Mouse (Mus musculus): Measurements from ENCODE around the gene Eno2. TPM values are rescaled to one million over a fixed set of nuclear protein-coding genes. Genes with fewer than 3 reads are reported as not detected.
"Not testable (repeated sequence)": the region's sequence is repeated elsewhere in the genome, so short reads cannot be mapped to it uniquely, and the experiment has no call there.

Eno2 gene
- polyA plus RNA-seq, 1 experiment from 2014 or later = 9.7 TPM

- H3K4me1 ChIP-seq; H3K9me3 ChIP-seq; H3K27ac ChIP-seq; H3K36me3 ChIP-seq; H3K27me3 ChIP-seq; H3K4me3 ChIP-seq; H3K9ac ChIP-seq; H3K4me2 ChIP-seq (replicated peaks); ATAC-seq (ENCODE audit: insufficient number of reproducible peaks, insufficient read depth, low FRiP score, low TSS enrichment): not testable (repeated sequence)
- WGBS = 92% methylated on average over 4 of the region's 4 CpGs
These were observed 34.2 kb upstream of the Eno2 start for GRCm38 (mm10) chr6:124803691-124804090.

- no peak for ATAC-seq (ENCODE audit: insufficient number of reproducible peaks, insufficient read depth, low FRiP score, low TSS enrichment)
- H3K9ac ChIP-seq = no peak overlapping the region
- no peak overlapping the region for H3K4me2 ChIP-seq (replicated peaks)
- 78% methylated on average over 3 of the region's 3 CpGs for WGBS
- no peaks in the 10 kb centered on the region for H3K27me3 ChIP-seq
- H3K27ac ChIP-seq = no peak overlapping the region
- peaks cover 9% of the 10 kb centered on the region; the same call in 1 of the 2 replicates for H3K4me1 ChIP-seq
- no peak overlapping the region for H3K4me3 ChIP-seq
- no peaks in the 10 kb centered on the region for H3K36me3 ChIP-seq
- H3K9me3 ChIP-seq = no peaks in the 10 kb centered on the region
These were observed 33.6 kb upstream of the Eno2 start for GRCm38 (mm10) chr6:124803061-124803460.

- not testable (repeated sequence) for H3K27ac ChIP-seq; H3K27me3 ChIP-seq; H3K9me3 ChIP-seq; ATAC-seq (ENCODE audit: insufficient number of reproducible peaks, insufficient read depth, low FRiP score, low TSS enrichment); H3K9ac ChIP-seq; H3K36me3 ChIP-seq; H3K4me1 ChIP-seq
- 3% methylated on average over 7 of the region's 9 CpGs for WGBS
- Histone ChIP-seq H3K4me2 (replicated peaks) (peak overlapping the region; percentile 39), H3K4me3 (peak overlapping the region; percentile 4; the same call in 1 of the 2 replicates)
These were observed 32.9 kb upstream of the Eno2 start for GRCm38 (mm10) chr6:124802400-124802799.

- WGBS = 76% methylated on average over 2 of the region's 2 CpGs
- no peaks in the 10 kb centered on the region for H3K4me1 ChIP-seq
- H3K4me2 ChIP-seq (replicated peaks) = no peak overlapping the region
- H3K9ac ChIP-seq = no peak overlapping the region
- H3K36me3 ChIP-seq = no peaks in the 10 kb centered on the region
- H3K27ac ChIP-seq = no peak overlapping the region
- H3K9me3 ChIP-seq = no peaks in the 10 kb centered on the region
- no peaks in the 10 kb centered on the region for H3K27me3 ChIP-seq
- ATAC-seq (ENCODE audit: insufficient number of reproducible peaks, insufficient read depth, low FRiP score, low TSS enrichment) = no peak
- H3K4me3 ChIP-seq = no peak overlapping the region
These were observed 26.7 kb upstream of the Eno2 start for GRCm38 (mm10) chr6:124796200-124796599.

GRCm38 (mm10) chr6:124795781-124796180, 26.3 kb upstream of the Eno2 start:
- H3K9ac ChIP-seq = no peak overlapping the region
- no peak overlapping the region for H3K4me3 ChIP-seq
- H3K4me1 ChIP-seq = no peaks in the 10 kb centered on the region
- 76% methylated on average over 4 of the region's 4 CpGs for WGBS
- H3K36me3 ChIP-seq = no peaks in the 10 kb centered on the region
- no peak overlapping the region for H3K27ac ChIP-seq
- no peak overlapping the region for H3K4me2 ChIP-seq (replicated peaks)
- ATAC-seq (ENCODE audit: insufficient number of reproducible peaks, insufficient read depth, low FRiP score, low TSS enrichment) = no peak
- no peaks in the 10 kb centered on the region for H3K27me3 ChIP-seq
- H3K9me3 ChIP-seq = no peaks in the 10 kb centered on the region

- H3K36me3 ChIP-seq = no peaks in the 10 kb centered on the region
- H3K27ac ChIP-seq = no peak overlapping the region
- H3K4me1 ChIP-seq = 0 out of 2 replicates have a peak, but pooled peaks cover 4% of the 10 kb centered on the region
- no peak overlapping the region for H3K4me2 ChIP-seq (replicated peaks)
- H3K4me3 ChIP-seq = no peak overlapping the region
- ATAC-seq (ENCODE audit: insufficient number of reproducible peaks, insufficient read depth, low FRiP score, low TSS enrichment) = no peak
- no peaks in the 10 kb centered on the region for H3K27me3 ChIP-seq
- WGBS = 85% methylated on average over 3 of the region's 3 CpGs
- no peaks in the 10 kb centered on the region for H3K9me3 ChIP-seq
- H3K9ac ChIP-seq = no peak overlapping the region
These were observed 22.4 kb upstream of the Eno2 start for GRCm38 (mm10) chr6:124791911-124792310.

GRCm38 (mm10) chr6:124790121-124790520, 20.6 kb upstream of the Eno2 start:
- no peaks in the 10 kb centered on the region for H3K36me3 ChIP-seq
- H3K4me1 ChIP-seq = 0 out of 2 replicates have a peak, but pooled peaks cover 4% of the 10 kb centered on the region
- no peak overlapping the region for H3K9ac ChIP-seq
- peak overlapping the region; percentile 42; the same call in 1 of the 2 replicates for H3K27ac ChIP-seq
- H3K4me3 ChIP-seq = no peak overlapping the region
- H3K27me3 ChIP-seq = no peaks in the 10 kb centered on the region
- ATAC-seq (ENCODE audit: insufficient number of reproducible peaks, insufficient read depth, low FRiP score, low TSS enrichment) = no peak
- WGBS = 39% methylated on average over 4 of the region's 4 CpGs
- no peaks in the 10 kb centered on the region for H3K9me3 ChIP-seq
- no peak overlapping the region for H3K4me2 ChIP-seq (replicated peaks)

GRCm38 (mm10) chr6:124789519-124789918, 20.0 kb upstream of the Eno2 start:
- WGBS = 82% methylated on average over 4 of the region's 4 CpGs
- Histone ChIP-seq H3K27me3 (no peaks in the 10 kb centered on the region), H3K9me3 (no peaks in the 10 kb centered on the region), H3K36me3 (no peaks in the 10 kb centered on the region), H3K27ac (no peak overlapping the region), H3K4me1 (0 out of 2 replicates have a peak, but pooled peaks cover 4% of the 10 kb centered on the region), H3K4me2 (replicated peaks) (no peak overlapping the region), H3K4me3 (no peak overlapping the region), H3K9ac (no peak overlapping the region)
- no peak for ATAC-seq (ENCODE audit: insufficient number of reproducible peaks, insufficient read depth, low FRiP score, low TSS enrichment)

GRCm38 (mm10) chr6:124787722-124788121, 18.2 kb upstream of the Eno2 start:
- Histone ChIP-seq H3K9me3 (no peaks in the 10 kb centered on the region), H3K27ac (no peak overlapping the region), H3K4me3 (no peak overlapping the region), H3K4me2 (replicated peaks) (no peak overlapping the region), H3K27me3 (no peaks in the 10 kb centered on the region), H3K9ac (no peak overlapping the region), H3K4me1 (peaks cover 5% of the 10 kb centered on the region; the same call in 1 of the 2 replicates), H3K36me3 (no peaks in the 10 kb centered on the region)
- WGBS = 77% methylated on average over 10 of the region's 10 CpGs
- no peak for ATAC-seq (ENCODE audit: insufficient number of reproducible peaks, insufficient read depth, low FRiP score, low TSS enrichment)

GRCm38 (mm10) chr6:124786756-124787420, 17.4 kb upstream of the Eno2 start:
- ATAC-seq (ENCODE audit: insufficient number of reproducible peaks, insufficient read depth, low FRiP score, low TSS enrichment) = no peak
- no peaks in the 10 kb centered on the region for H3K9me3 ChIP-seq
- 54% methylated on average over 8 of the region's 8 CpGs for WGBS

GRCm38 (mm10) chr6:124782436-124782835, 13.0 kb upstream of the Eno2 start:
- H3K36me3 ChIP-seq = no peaks in the 10 kb centered on the region
- 15% methylated on average over 6 of the region's 6 CpGs for WGBS
- peaks cover 11% of the 10 kb centered on the region; the same call in 1 of the 2 replicates for H3K4me1 ChIP-seq
- H3K27me3 ChIP-seq = peaks cover 5% of the 10 kb centered on the region
- no peak overlapping the region for H3K27ac ChIP-seq
- H3K4me2 ChIP-seq (replicated peaks) = peak overlapping the region; percentile 28
- no peak overlapping the region for H3K9ac ChIP-seq
- no peak for ATAC-seq (ENCODE audit: insufficient number of reproducible peaks, insufficient read depth, low FRiP score, low TSS enrichment)
- no peak overlapping the region for H3K4me3 ChIP-seq
- no peaks in the 10 kb centered on the region for H3K9me3 ChIP-seq

More at GRCm38 (mm10) chr6:124786756-124787420, 17.4 kb upstream of the Eno2 start:
- Histone ChIP-seq H3K9ac (no peak overlapping the region), H3K36me3 (no peaks in the 10 kb centered on the region), H3K4me3 (no peak overlapping the region), H3K4me1 (peaks cover 10% of the 10 kb centered on the region; the same call in 1 of the 2 replicates), H3K27ac (no peak overlapping the region), H3K27me3 (no peaks in the 10 kb centered on the region), H3K4me2 (replicated peaks) (no peak overlapping the region)

GRCm38 (mm10) chr6:124780917-124781316, 11.4 kb upstream of the Eno2 start:
- no peak overlapping the region for H3K4me2 ChIP-seq (replicated peaks)

More at GRCm38 (mm10) chr6:124780917-124781316, 11.4 kb upstream of the Eno2 start:
- ATAC-seq (ENCODE audit: insufficient number of reproducible peaks, insufficient read depth, low FRiP score, low TSS enrichment) = no peak
- Histone ChIP-seq H3K27me3 (peaks cover 5% of the 10 kb centered on the region), H3K4me1 (peaks cover 11% of the 10 kb centered on the region; the same call in 1 of the 2 replicates), H3K9ac (no peak overlapping the region), H3K36me3 (no peaks in the 10 kb centered on the region), H3K9me3 (no peaks in the 10 kb centered on the region), H3K27ac (no peak overlapping the region), H3K4me3 (no peak overlapping the region)
- WGBS = 88% methylated on average over 7 of the region's 7 CpGs
